Mouse (Mus musculus): ENCODE results near the gene Spats2. TPM values are rescaled to one million over a fixed set of nuclear protein-coding genes. Genes with fewer than 3 reads are reported as not detected.
"Not testable (repeated sequence)": the region's sequence is repeated elsewhere in the genome, so short reads cannot be mapped to it uniquely, and the experiment has no call there.

Gene Spats2
- total RNA-seq, 2 experiments from 2014 or later = 36.2 to 37.0 TPM

DNA sequence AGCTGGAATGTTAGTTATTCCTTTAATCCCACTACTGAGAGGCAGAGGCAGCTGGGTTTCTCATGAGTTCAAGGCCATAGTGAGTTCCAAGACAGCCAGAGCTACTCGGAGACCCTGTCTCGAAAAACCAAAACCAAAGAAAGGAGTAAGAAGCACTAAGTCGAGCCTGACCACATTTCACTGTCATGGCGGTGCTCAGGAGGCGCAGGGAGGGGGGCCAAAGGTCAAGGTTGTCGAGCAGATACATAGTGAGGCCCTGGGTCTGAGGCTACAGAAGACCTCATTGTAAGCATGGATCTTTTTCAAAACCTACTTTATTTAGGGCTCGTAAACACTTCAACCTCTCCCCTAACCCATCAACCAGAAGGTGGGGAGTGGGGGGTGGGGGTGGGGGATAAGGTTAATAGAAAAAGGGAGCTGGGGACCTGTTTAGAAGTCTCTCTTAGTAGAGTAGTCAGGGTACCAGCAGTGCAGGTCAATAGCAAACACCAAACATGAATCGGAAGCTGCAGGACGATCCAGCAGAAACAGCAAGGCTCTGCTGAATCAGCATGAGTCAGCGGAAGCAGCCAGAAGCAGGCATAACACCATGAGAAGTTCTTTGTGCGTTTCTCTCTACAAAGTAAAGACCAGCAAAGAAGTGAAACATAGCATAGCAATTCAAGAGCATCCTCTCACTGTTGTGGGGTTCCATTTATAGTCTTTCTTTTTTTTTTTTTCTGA, 90.2 kb downstream of the Spats2 start:
- intact Hi-C loops (cut with DNase I) = no loop called here
- no peak for DNase-seq (ENCODE audit: low spot score in 2 of 2)

- no peak for DNase-seq (ENCODE audit: low spot score in 2 of 2)
- intact Hi-C loops (cut with DNase I) = no loop called here
These were observed 91.9 kb downstream of the Spats2 start for GRCm38 (mm10) chr15:99217630-99218029.

DNA sequence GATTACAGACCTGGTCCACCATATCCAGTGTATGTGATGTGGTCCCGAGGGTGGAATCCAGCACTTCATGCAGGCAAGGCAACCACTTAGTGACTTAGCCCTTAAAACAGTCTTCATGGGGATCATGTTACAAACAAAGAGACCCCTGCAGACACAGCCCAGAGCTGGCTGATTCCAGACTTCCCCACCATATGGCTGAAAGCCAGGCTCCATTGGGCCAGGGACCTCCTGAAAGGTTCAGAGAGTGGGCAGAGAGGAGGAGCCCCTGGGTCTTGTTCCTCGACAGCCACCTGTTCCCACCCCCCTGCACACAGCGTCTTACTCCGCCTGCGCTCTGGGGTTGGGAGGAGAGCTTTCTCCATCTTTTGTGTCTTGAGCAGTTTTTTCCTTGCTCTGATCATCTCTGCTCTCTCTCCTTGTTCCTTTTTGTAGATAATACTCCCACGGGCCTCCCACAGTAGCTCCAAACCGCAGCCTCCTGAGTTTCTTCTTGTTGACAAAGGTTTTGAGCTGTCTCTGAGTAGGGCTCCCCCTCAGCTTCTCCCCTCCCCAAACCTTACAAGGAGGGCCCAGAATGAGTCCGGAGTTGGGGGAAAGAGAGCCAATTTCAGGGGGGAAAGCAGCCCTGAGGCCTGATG, 95.7 kb downstream of the Spats2 start:
- intact Hi-C loops (cut with DNase I) = loop anchor here (5.0 kb wide), 2 partner anchors 41 to 414 kb away; partner anchors contain the start of gene Ddn
- peak in 1 of 2 experiments; percentile 63 for DNase-seq (ENCODE audit: low spot score in 2 of 2)

DNA sequence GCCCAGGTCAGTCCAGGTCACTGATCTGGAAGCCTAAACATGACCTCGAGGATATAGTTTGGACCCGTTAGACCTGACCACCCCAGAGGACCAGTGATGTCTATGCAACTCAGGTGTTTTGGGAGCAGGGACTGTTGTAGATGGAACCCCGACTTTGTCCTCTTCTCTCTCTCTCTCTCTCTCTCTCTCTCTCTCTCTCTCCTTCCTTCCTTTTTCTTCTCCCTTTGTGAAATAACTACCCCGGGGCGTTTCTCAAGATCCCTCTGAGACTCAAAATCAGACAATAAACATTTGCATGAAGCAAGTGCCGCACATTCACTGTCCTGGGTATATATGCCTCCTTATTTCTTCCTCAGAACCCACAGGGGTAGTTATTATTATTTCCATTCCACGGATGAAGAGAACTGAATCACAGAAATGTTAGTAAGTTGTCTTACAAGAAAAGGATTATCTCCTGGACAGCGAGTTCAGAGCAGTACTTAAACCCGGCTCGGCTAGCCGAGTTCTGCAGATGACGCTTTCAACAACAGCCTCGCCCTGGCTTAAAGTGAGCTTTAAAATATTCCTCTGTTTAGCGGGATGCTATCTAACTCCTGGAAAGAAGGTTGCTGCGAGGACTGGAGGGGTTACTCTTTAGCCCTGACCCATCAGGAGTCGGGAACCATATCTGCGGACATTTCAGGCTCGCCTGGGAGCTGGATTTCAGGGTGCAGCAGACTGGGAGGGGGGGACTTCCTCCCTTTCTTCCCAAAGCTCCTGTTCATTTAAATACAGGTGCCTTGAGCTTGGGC, 97.3 kb downstream of the Spats2 start:
- intact Hi-C loops (cut with DNase I) = loop anchor here (5.0 kb wide), 2 partner anchors 39 to 416 kb away; partner anchors contain the start of gene Ddn

GRCm38 (mm10) chr15:99223585-99224207, 98.0 kb downstream of the Spats2 start:
- DNase-seq (ENCODE audit: low spot score in 2 of 2) = peak; percentile 70 to 88
- intact Hi-C loops (cut with DNase I) = loop anchor here (1.0 to 5.0 kb wide), 3 partner anchors 26 to 416 kb away; partner anchors contain the start of gene Ddn

More for the DNA sequence above, 97.3 kb downstream of the Spats2 start:
- no peak for DNase-seq (ENCODE audit: low spot score in 2 of 2)

- DNase-seq (ENCODE audit: low spot score in 2 of 2) = peak; percentile 78 to 88
- intact Hi-C loops (cut with DNase I) = loop anchor here (1.0 to 5.0 kb wide), 3 partner anchors 25 to 417 kb away; partner anchors contain the start of gene Ddn
These were observed 98.6 kb downstream of the Spats2 start, which contains the start of gene Kcnh3 for GRCm38 (mm10) chr15:99224208-99224911. Kcnh3 (plus strand) TSS chr15:99224861.

DNA sequence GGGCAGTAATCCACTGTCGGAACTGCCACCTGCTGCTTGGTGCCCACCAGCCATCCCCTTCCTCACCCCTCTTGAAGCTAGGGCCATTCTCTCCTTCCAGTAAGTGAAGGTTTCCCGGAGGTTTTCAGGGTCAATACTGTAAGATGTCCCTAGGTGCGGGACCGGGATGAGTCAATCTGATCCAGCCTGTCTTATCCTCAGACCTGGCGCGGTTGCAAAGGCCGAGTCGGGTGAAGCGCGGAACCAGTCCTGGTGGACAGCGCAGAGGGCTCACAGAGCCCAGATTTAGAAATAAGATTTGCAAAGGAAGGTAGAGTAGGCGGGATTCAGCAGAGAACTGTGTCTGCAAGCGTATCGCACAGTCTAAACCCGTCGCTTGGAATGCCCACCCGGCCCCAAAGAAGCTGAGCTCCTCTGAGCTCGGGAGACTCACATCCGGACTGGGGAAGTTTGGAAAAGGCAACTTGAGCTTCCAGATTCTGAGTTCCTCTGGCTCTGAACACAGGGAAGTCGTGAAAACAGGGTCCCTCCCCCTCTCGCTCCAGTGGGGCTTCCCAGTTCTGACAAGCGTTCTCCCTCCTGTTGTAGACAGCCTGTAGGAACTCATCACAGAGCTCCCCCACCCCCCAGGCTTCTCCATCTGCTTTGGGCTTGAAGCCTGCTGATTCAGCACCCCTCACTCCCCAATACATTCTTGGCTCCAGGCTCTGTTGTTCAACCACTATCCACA, 99.5 kb downstream of the Spats2 start:
- peak; percentile 67 to 83 for DNase-seq (ENCODE audit: low spot score in 2 of 2)
- intact Hi-C loops (cut with DNase I) = no loop called here

- DNase-seq (ENCODE audit: low spot score in 2 of 2) = no peak
- intact Hi-C loops (cut with DNase I) = no loop called here
These were observed 100.4 kb downstream of the Spats2 start for GRCm38 (mm10) chr15:99226090-99226489.

DNA sequence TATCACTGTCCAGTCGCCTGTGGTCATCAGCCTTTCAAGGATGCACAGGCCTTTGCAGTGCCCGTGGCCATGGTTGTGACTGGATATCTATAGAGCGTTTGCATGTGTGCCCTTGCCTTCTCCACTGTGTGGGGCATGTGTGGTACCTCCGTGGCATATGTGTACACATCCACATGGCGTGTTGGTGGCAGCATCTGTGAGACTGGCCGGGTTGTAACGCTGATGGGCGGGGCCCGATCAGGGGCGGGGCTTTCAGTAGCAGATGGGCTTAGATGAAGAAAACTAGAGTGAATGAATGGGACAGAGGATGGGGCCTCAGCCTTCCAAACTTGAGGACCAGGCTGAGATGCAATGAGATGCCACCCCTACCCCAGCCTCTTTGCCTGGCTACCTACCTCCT, 106.3 kb downstream of the Spats2 start:
- DNase-seq (ENCODE audit: low spot score in 2 of 2) = peak in 1 of 2 experiments; percentile 37
- intact Hi-C loops (cut with DNase I) = no loop called here

GRCm38 (mm10) chr15:99233719-99234118, 108.0 kb downstream of the Spats2 start:
- no peak for DNase-seq (ENCODE audit: low spot score in 2 of 2)
- intact Hi-C loops (cut with DNase I) = no loop called here

GRCm38 (mm10) chr15:99234326-99235010, 108.8 kb downstream of the Spats2 start:
- intact Hi-C loops (cut with DNase I) = no loop called here
- no peak for DNase-seq (ENCODE audit: low spot score in 2 of 2)

DNA sequence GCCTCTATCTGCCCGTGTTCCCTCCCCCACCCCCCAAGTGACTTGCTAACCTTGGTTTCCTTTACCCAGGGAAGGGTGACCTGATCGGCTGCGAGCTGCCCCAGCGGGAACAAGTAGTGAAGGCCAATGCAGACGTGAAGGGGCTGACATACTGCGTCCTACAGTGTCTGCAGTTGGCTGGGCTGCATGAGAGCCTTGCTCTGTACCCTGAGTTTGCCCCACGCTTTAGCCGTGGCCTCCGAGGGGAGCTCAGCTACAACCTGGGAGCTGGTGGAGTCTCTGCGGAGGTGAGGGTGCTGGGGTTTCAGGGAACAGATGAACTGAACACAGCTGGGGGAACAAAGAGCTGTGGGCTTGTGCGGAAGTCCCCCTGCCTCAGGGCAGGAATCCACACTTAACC, 112.3 kb downstream of the Spats2 start:
- intact Hi-C loops (cut with DNase I) = no loop called here
- DNase-seq (ENCODE audit: low spot score in 2 of 2) = no peak

GRCm38 (mm10) chr15:99240129-99240528, 114.4 kb downstream of the Spats2 start:
- intact Hi-C loops (cut with DNase I) = no loop called here
- DNase-seq (ENCODE audit: low spot score in 2 of 2) = no peak

- DNase-seq (ENCODE audit: low spot score in 2 of 2) = no peak
- intact Hi-C loops (cut with DNase I) = no loop called here
These were observed 115.5 kb downstream of the Spats2 start for GRCm38 (mm10) chr15:99241249-99241648.

GRCm38 (mm10) chr15:99242045-99242444, 116.3 kb downstream of the Spats2 start:
- intact Hi-C loops (cut with DNase I) = no loop called here
- DNase-seq (ENCODE audit: low spot score in 2 of 2) = no peak

DNA sequence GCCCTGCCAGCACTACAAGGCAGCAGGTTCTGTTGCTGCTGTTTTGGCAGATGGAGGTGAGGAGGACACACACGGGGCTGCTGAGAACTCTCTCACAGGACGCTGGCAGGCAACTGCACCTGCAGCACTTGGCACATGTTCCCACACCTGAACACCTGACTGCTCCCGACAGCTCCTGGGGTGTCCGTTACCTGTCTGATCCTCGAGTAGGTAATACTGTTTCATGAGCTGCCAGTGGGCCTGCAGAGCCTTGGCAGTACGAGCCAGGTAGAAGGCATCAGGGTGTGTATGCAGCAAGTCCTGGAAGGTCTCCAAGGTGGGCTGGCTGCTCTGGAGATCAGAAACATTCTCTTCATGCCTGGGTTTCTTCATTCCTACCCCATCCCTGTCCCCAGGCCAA, 121.0 kb downstream of the Spats2 start:
- DNase-seq (ENCODE audit: low spot score in 2 of 2); intact Hi-C loops (cut with DNase I): not testable (repeated sequence)

DNA sequence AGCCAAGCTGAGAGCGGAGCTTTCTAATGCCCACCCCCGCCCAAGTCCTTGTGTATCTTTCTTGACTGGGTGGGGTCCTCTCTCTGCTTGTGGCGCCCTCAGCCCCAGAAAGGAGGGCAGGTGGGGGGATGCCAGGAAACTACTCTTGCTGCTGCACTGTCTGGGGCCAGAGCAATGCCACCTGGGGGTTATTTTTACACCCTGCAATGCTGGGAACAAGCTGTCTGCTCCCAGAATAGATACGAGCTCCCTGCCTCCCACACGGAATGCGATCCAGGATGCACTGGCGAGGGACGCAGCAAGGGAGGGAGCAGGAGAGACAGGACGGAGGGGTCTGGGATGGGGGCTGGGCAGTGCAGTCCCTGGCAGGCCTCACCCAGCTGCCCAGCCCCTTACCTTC, 123.3 kb downstream of the Spats2 start:
- intact Hi-C loops (cut with DNase I) = loop anchor here (1.0 to 2.0 kb wide), 2 partner anchors 14 to 25 kb away; partner anchors contain the start of gene Kcnh3
- peak; percentile 81 to 95 for DNase-seq (ENCODE audit: low spot score in 2 of 2)

- DNase-seq (ENCODE audit: low spot score in 2 of 2) = no peak
- intact Hi-C loops (cut with DNase I) = loop anchor here (1.0 to 2.0 kb wide), 2 partner anchors 13 to 26 kb away; partner anchors contain the start of gene Kcnh3
These were observed 124.2 kb downstream of the Spats2 start for GRCm38 (mm10) chr15:99249938-99250337.

Measured in left cerebral cortex, postnatal 25 days (tissue).